Mouse (Mus musculus) MEL (cell line): ENCODE results near the gene Arsb.

ENCODE experiments used
- CHD1 ChIP-seq: IDR thresholded peaks from 2 replicates; pipeline ENCODE4 v1.6.1; 2012; ENCODE audit warnings: low read depth, mild to moderate bottlenecking, inconsistent platforms, low read length, improper control_type of control experiment
- CTCF ChIP-seq, 3 experiments: IDR thresholded peaks in 2 of 3; conservative IDR thresholded peaks in 1 of 3; 2 replicates each; pipeline ENCODE4 v1.5.1; 2011 to 2012; ENCODE audit warnings: low read length in 3 of 3, low read depth in 2 of 3, mild to moderate bottlenecking in 2 of 3, improper control_type of control experiment in 1 of 3, inconsistent platforms in 1 of 3, mixed read lengths in 1 of 3, moderate library complexity in 1 of 3; ENCODE audit not compliant: control insufficient read depth in 1 of 3, insufficient read depth in 1 of 3, poor library complexity in 1 of 3, severe bottlenecking in 1 of 3
- E2F4 ChIP-seq: IDR thresholded peaks from 2 replicates; pipeline ENCODE4 v1.6.1; 2011; ENCODE audit warnings: low read depth, low read length, improper control_type of control experiment, borderline replicate concordance
- MAZ ChIP-seq: IDR thresholded peaks from 2 replicates; pipeline ENCODE4 v1.6.1; 2012; ENCODE audit warnings: low read depth, mild to moderate bottlenecking, inconsistent platforms, low read length, improper control_type of control experiment
- MXI1 ChIP-seq: IDR thresholded peaks from 2 replicates; pipeline ENCODE4 v1.6.1; 2011; ENCODE audit warnings: mild to moderate bottlenecking, low read depth, low read length, improper control_type of control experiment
- POLR2A ChIP-seq, 2 experiments: IDR thresholded peaks; 2 replicates each; pipeline ENCODE4 v1.6.1; 2011 to 2012; ENCODE audit warnings: low read length in 2 of 2, mild to moderate bottlenecking in 2 of 2, control low read depth in 1 of 2, improper control_type of control experiment in 1 of 2, low read depth in 1 of 2, moderate library complexity in 1 of 2; ENCODE audit not compliant: control insufficient read depth in 1 of 2, insufficient read depth in 1 of 2, poor library complexity in 1 of 2
- POLR2AphosphoS2 ChIP-seq: IDR thresholded peaks from 2 replicates; pipeline ENCODE4 v1.6.1; 2011; ENCODE audit warnings: low read length, improper control_type of control experiment
- POLR2AphosphoS5 ChIP-seq: IDR thresholded peaks from 2 replicates; pipeline ENCODE4 v1.6.1; 2012; ENCODE audit warnings: low read depth, borderline replicate concordance, mild to moderate bottlenecking, inconsistent platforms, low read length, moderate library complexity, mixed read lengths
- SMC3 ChIP-seq: IDR thresholded peaks from 2 replicates; pipeline ENCODE4 v1.6.1; 2011; ENCODE audit warnings: low read depth, low read length, improper control_type of control experiment

DNA sequence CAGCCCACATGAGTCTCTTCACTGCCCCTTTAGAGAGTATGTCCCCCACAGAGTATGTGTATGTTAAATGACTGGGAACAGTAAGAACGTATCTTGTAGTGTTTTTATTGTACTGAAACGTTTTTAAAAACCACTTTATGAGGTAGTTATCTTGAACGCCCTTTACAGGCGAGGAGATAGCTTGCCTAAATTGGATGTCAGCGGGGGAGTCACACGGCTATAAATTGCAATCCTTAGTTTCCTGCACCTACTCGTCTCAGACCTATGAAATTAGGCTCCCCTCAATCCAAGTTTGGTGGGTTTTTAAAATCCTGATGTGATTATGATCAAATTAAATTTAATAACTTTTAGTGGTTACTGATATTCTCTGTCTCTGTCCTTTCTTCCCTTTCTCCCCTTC is 1.4 kb downstream of the Arsb start:
- no peak for TF ChIP-seq SMC3
- TF ChIP-seq MAZ: no peak
- no peak for TF ChIP-seq POLR2A (IDR thresholded peaks at IDR 0.05; ENCODE audit: control insufficient read depth in 1 of 2, insufficient read depth in 1 of 2, low read depth in 1 of 2, low read length in 2 of 2, poor library complexity in 1 of 2)
- no peak for TF ChIP-seq CTCF (IDR thresholded peaks at IDR 0.05 in 2 of 3, conservative IDR thresholded peaks at IDR 0.05 in 1 of 3; ENCODE audit: control insufficient read depth in 1 of 3, insufficient read depth in 1 of 3, low read depth in 2 of 3, low read length in 3 of 3, poor library complexity in 1 of 3, severe bottlenecking in 1 of 3)
- no peak for TF ChIP-seq POLR2AphosphoS2
- TF ChIP-seq MXI1: no peak
- TF ChIP-seq CHD1: no peak
- no peak for TF ChIP-seq E2F4
- no peak for TF ChIP-seq POLR2AphosphoS5
